Mouse (Mus musculus) bone marrow macrophage, adult 2 months (primary cell): ENCODE measurements around the gene Kcne3. TPM values are rescaled to one million over a fixed set of nuclear protein-coding genes. Genes with fewer than 3 reads are reported as not detected.

Source experiments
- H3K27ac ChIP-seq: 2 replicates; pipeline ENCODE4 v1.5.1; 2012; ENCODE audit warnings: low read depth, low read length; ENCODE audit not compliant: insufficient read depth
- H3K4me1 ChIP-seq: 2 replicates; pipeline ENCODE4 v1.6.1; 2012; ENCODE audit warnings: low read length; ENCODE audit not compliant: control insufficient read depth, insufficient read depth
- H3K4me3 ChIP-seq: 2 replicates; pipeline ENCODE4 v1.5.1; 2012; ENCODE audit warnings: mild to moderate bottlenecking, low read length, moderate library complexity; ENCODE audit not compliant: insufficient read depth
- CTCF ChIP-seq: IDR thresholded peaks from 2 replicates; pipeline ENCODE4 v1.5.1; 2012; ENCODE audit warnings: low read depth, mild to moderate bottlenecking, low read length, moderate library complexity
- POLR2A ChIP-seq: IDR thresholded peaks from 2 replicates; pipeline ENCODE4 v1.6.1; 2012; ENCODE audit warnings: mild to moderate bottlenecking, low read depth, low read length, borderline replicate concordance
- polyA plus RNA-seq: library from polyadenylated mRNA; stranded (reverse); fragments of >200 nt; gene quantifications from 2 replicates; pipeline ENCODE4 v1.2.4, GENCODE M21; 2012; ENCODE audit not compliant: missing spikeins, insufficient read depth, insufficient read length

The Kcne3 gene
- polyA plus RNA-seq, 1 experiment = 1.7 TPM

DNA sequence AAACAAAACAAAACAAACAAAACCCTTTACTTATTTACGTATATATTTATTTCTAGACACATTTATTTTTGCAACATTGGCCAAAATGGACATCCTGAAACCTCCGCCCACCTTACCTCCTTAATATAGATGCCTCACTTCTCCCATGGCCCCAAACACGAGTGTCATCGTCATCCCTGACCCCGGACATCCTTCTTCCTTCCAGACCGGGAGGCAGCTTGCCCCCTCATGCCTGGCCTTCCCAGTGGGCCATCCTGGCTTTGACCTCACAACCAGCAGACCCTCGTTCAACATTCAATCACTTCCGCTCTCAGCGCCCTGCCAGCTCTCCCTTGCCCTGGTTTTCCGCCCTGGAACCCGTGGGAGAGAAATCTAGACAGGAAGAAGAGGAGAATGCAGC lies 25.7 kb upstream of the Kcne3 start:
- TF ChIP-seq CTCF (no peak), POLR2A (no peak)
- Histone ChIP-seq H3K4me3 (no peak overlapping the region), H3K27ac (no peak overlapping the region; the same call in 1 of the 2 replicates), H3K4me1 (peaks cover 10% of the 10 kb centered on the region)

DNA sequence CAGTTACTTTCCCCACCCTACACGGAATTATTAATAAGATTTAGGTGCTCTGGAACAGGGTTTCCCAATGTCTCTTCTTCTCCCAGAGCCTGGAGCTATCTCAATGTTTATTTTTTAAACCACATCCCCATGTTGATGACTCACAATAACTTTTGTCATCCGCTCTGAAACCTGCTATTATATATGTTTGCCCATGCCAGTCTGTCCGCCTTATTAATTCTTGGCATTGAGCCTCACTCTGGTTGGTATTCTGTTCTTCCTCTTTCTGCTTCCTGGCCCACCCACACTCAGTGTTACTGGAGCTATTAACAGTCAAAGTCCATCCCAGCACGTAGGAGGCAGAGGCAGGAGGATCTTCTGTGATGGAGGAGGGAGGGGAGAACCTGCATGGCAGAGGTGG lies 18.6 kb upstream of the Kcne3 start:
- H3K27ac ChIP-seq = peak overlapping the region; percentile 51
- no peak for TF ChIP-seq CTCF
- TF ChIP-seq POLR2A = no peak
- peaks cover 25% of the 10 kb centered on the region for H3K4me1 ChIP-seq
- no peak overlapping the region for H3K4me3 ChIP-seq

GRCm38 (mm10) chr7:100159105-100159841 lies 17.0 kb upstream of the Kcne3 start, which contains the start of gene Lipt2:
TSS of gene Lipt2 (plus strand) at chr7:100159277.
- TF ChIP-seq POLR2A (no peak), CTCF (no peak)
- H3K4me1 ChIP-seq = peaks cover 25% of the 10 kb centered on the region
- H3K27ac ChIP-seq = peak within 1 kb of the TSS; percentile 70
- peak within 1 kb of the TSS; percentile 78 for H3K4me3 ChIP-seq

- H3K4me3 ChIP-seq = peak overlapping the region; percentile 78
- peaks cover 25% of the 10 kb centered on the region for H3K4me1 ChIP-seq
- TF ChIP-seq CTCF (no peak), POLR2A (no peak)
- no peak overlapping the region for H3K27ac ChIP-seq
These were observed 16.3 kb upstream of the Kcne3 start for GRCm38 (mm10) chr7:100160006-100160405.

GRCm38 (mm10) chr7:100163506-100163905 lies 12.8 kb upstream of the Kcne3 start:
- peaks cover 16% of the 10 kb centered on the region for H3K4me1 ChIP-seq
- TF ChIP-seq POLR2A = no peak
- no peak for TF ChIP-seq CTCF
- H3K4me3 ChIP-seq = no peak overlapping the region
- H3K27ac ChIP-seq = no peak overlapping the region

DNA sequence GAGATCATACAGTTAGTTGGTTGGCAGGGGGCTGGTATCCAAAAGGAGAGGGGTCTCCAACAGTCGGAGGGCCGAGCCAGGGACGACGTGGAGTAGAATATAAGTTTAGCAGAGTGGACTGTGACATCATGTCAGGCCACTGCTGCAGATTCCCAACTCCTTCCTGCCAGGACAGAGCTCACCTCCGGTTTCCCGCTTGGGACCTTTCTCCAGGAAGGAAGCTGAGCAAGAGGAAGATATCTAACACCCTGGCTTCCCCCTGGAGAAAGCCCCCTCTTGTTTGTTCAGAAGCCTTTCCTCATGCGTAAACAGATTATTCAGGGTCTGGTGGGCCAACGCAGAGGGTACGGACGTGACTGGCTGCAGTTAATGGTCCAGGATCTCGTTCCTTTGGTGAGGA lies 7.6 kb upstream of the Kcne3 start:
- peaks cover 4% of the 10 kb centered on the region for H3K4me1 ChIP-seq
- TF ChIP-seq CTCF (no peak), POLR2A (no peak)
- H3K4me3 ChIP-seq = no peak overlapping the region
- no peak overlapping the region for H3K27ac ChIP-seq

- Histone ChIP-seq H3K27ac (no peak overlapping the region), H3K4me3 (no peak overlapping the region), H3K4me1 (peaks cover 10% of the 10 kb centered on the region)
- no peak for TF ChIP-seq POLR2A
- no peak for TF ChIP-seq CTCF
These were observed 5.5 kb upstream of the Kcne3 start for GRCm38 (mm10) chr7:100170756-100171155.

- H3K4me3 ChIP-seq = peak overlapping the region; percentile 48
- peaks cover 39% of the 10 kb centered on the region for H3K4me1 ChIP-seq
- H3K27ac ChIP-seq = no peak overlapping the region
- TF ChIP-seq CTCF = no peak
- no peak for TF ChIP-seq POLR2A
These were observed 2.0 kb downstream of the Kcne3 start for GRCm38 (mm10) chr7:100178016-100178890.

GRCm38 (mm10) chr7:100178891-100179233 lies 2.6 kb downstream of the Kcne3 start:
- Histone ChIP-seq H3K4me1 (peaks cover 39% of the 10 kb centered on the region), H3K27ac (no peak overlapping the region), H3K4me3 (peak overlapping the region; percentile 48)
- TF ChIP-seq CTCF (no peak), POLR2A (no peak)

- H3K4me1 ChIP-seq = peaks cover 39% of the 10 kb centered on the region
- 0 out of 2 replicates have a peak overlapping the region, but pooled peaks have one; percentile 48 for H3K4me3 ChIP-seq
- TF ChIP-seq POLR2A (no peak), CTCF (no peak)
- H3K27ac ChIP-seq = no peak overlapping the region
These were observed 3.1 kb downstream of the Kcne3 start for GRCm38 (mm10) chr7:100179394-100179793.
